Mouse (Mus musculus) C2C12 (cell line): ENCODE results near the gene Psmb9. TPM values are rescaled to one million over a fixed set of nuclear protein-coding genes. Genes with fewer than 3 reads are reported as not detected.
"Not testable (repeated sequence)": the region's sequence is repeated elsewhere in the genome, so short reads cannot be mapped to it uniquely, and the experiment has no call there.

Source experiments
- H3K27me3 ChIP-seq: one replicate; pipeline ENCODE4 v1.6.1; 2011; ENCODE audit not compliant: control insufficient read depth, insufficient read depth, insufficient read length
- H3K36me3 ChIP-seq: one replicate; pipeline ENCODE4 v1.6.1; 2011; ENCODE audit not compliant: control insufficient read depth, insufficient read depth
- H3K4me3 ChIP-seq: one replicate; pipeline ENCODE4 v1.5.1; 2011; ENCODE audit warnings: mild to moderate bottlenecking, control low read depth; ENCODE audit not compliant: poor library complexity, insufficient read depth, severe bottlenecking
- H3K79me2 ChIP-seq: one replicate; pipeline ENCODE4 v1.6.1; 2011; ENCODE audit not compliant: control insufficient read depth, insufficient read depth
- H3K79me3 ChIP-seq: one replicate; pipeline ENCODE4 v1.6.1; 2011; ENCODE audit warnings: low read depth, control low read depth
- H3ac ChIP-seq: one replicate; pipeline ENCODE3; 2011; ENCODE audit warnings: low read depth; ENCODE audit not compliant: control insufficient read depth, insufficient read length
- CEBPB ChIP-seq: IDR thresholded peaks from one replicate; pipeline ENCODE4 v1.6.1; 2011; ENCODE audit warnings: low read depth, mild to moderate bottlenecking, control low read depth, moderate library complexity
- CTCF ChIP-seq: IDR thresholded peaks from one replicate; pipeline ENCODE4 v1.5.1; 2011; ENCODE audit not compliant: control insufficient read depth, insufficient read depth, insufficient read length
- FOSL1 ChIP-seq: IDR thresholded peaks from one replicate; pipeline ENCODE4 v1.8.0; 2011; ENCODE audit warnings: mild to moderate bottlenecking, low read length; ENCODE audit not compliant: poor library complexity, insufficient read depth, severe bottlenecking
- MAX ChIP-seq: IDR thresholded peaks from one replicate; pipeline ENCODE4 v1.6.1; 2011; ENCODE audit warnings: mild to moderate bottlenecking, control low read depth
- MYOD1 ChIP-seq: IDR thresholded peaks from one replicate; pipeline ENCODE4 v1.6.1; 2011; ENCODE audit warnings: low read depth; ENCODE audit not compliant: control insufficient read depth, insufficient read length
- MYOG ChIP-seq: IDR thresholded peaks from one replicate; pipeline ENCODE4 v1.6.1; 2011; ENCODE audit not compliant: control insufficient read depth, insufficient read length; ENCODE audit errors: extremely low read depth
- USF1 ChIP-seq: IDR thresholded peaks from one replicate; pipeline ENCODE4 v1.6.1; 2011; ENCODE audit warnings: low read depth, mild to moderate bottlenecking, control low read depth, moderate library complexity
- polyA plus RNA-seq: library from polyadenylated mRNA; unstranded; fragments of >200 nt; fragmentation: generic; extraction: Trizol; gene quantifications from one replicate; pipeline ENCODE4 v1.2.1, GENCODE M21; 2012; ENCODE audit warnings: missing spikeins

The Psmb9 gene
- polyA plus RNA-seq, 1 experiment: 0.07 TPM

- H3K79me3 ChIP-seq: no peaks in the 10 kb centered on the region
- no peaks in the 10 kb centered on the region for H3K27me3 ChIP-seq
- no peak overlapping the region for H3K4me3 ChIP-seq
- H3ac ChIP-seq: no peak overlapping the region
- H3K79me2 ChIP-seq: no peaks in the 10 kb centered on the region
- no peaks in the 10 kb centered on the region for H3K36me3 ChIP-seq
- no peak for TF ChIP-seq USF1
- no peak for TF ChIP-seq MYOG
- TF ChIP-seq MAX: no peak
- no peak for TF ChIP-seq CEBPB
- no peak for TF ChIP-seq CTCF
- no peak for TF ChIP-seq MYOD1
- no peak for TF ChIP-seq FOSL1
These were observed 37.3 kb upstream of the Psmb9 start for GRCm38 (mm10) chr17:34224816-34225215.

DNA sequence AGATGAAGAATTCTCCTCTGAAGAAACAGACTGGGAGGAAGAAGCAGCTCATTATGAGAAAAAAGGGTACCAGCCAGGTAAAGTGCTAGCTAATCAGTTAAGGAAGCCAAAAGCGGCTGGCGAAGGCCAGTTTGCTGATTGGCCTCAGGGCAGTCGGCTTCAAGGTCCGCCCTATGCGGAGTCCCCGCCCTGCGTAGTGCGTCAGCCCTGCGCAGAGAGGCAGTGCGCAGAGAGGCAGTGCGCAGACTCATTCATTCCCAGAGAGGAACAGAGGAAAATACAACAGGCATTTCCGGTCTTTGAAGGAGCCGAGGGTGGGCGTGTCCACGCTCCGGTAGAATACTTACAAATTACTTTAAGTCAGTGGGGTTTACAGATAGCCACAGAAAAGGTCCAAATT lies 32.8 kb upstream of the Psmb9 start:
- H3K36me3 ChIP-seq, H3K4me3 ChIP-seq, H3ac ChIP-seq, H3K79me2 ChIP-seq, H3K79me3 ChIP-seq: not testable (repeated sequence)
- peaks cover 25% of the 10 kb centered on the region for H3K27me3 ChIP-seq

DNA sequence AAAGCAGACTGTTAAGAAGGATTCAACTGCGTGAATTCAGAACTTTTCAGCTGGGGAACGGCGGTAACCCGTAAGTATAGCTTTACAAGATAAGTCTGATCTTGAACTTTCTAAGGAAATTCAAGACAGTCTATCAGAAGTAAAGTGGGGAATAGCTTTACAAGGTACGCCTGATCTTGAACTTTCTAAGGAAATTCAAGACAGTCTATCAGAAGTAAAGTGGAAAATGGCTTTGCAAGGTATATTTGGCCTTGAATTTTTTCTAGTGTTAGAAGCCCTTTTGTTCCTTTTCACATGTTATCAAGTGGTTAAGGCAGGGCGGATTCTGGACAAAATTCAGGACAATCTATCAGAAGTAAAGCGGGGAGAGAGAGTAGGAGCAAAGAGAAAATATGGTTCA lies 32.2 kb upstream of the Psmb9 start:
- not testable (repeated sequence) for H3K79me2 ChIP-seq, H3K36me3 ChIP-seq, H3K4me3 ChIP-seq, H3ac ChIP-seq, H3K79me3 ChIP-seq
- H3K27me3 ChIP-seq: peaks cover 29% of the 10 kb centered on the region

DNA sequence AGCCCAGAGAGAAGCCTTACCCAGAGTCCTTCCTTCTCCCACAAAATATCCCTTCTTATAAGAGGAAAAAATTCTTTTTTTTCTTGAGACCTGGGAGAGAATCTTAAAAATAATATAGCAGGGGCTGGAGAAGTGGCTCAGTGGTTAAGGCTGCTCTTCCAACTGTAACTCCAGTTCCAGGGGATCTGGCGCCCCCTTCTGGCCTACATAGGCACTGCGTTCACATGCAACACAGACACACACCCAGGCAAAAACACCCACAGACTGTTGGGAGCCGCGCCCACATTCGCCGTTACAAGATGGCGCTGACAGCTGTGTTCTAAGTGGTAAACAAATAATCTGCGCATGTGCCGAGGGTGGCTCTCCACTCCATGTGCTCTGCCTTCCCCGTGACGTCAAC lies 31.5 kb upstream of the Psmb9 start:
- not testable (repeated sequence) for H3K36me3 ChIP-seq, H3K4me3 ChIP-seq, H3K79me2 ChIP-seq, H3ac ChIP-seq, H3K79me3 ChIP-seq
- H3K27me3 ChIP-seq: peaks cover 35% of the 10 kb centered on the region

DNA sequence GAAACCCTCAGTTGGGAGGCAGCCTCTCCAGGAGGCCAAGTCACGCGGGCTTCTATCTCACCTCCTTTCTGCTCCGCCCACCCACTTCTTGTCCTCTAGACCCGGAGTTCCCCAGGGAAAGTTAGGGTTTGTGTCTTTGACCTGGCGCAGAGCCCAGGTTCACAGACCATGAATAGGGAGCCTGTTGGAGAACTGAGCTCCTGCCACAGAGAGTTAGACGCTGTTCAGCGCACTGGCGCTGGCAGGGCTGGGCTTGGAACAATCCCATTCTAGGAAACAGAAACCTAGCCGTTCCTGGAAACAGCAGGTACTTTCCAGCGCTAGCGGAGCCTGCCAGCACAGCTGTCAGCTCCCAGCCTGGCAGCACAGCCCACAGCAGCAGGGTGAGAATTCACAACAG lies 31.1 kb upstream of the Psmb9 start:
- Histone ChIP-seq H3K4me3 (no peak overlapping the region), H3K79me3 (no peaks in the 10 kb centered on the region), H3K36me3 (no peaks in the 10 kb centered on the region), H3ac (no peak overlapping the region), H3K79me2 (no peaks in the 10 kb centered on the region), H3K27me3 (peaks cover 40% of the 10 kb centered on the region)
- TF ChIP-seq MAX: no peak
- TF ChIP-seq MYOG: no peak
- no peak for TF ChIP-seq FOSL1
- TF ChIP-seq CTCF: no peak
- no peak for TF ChIP-seq CEBPB
- no peak for TF ChIP-seq MYOD1
- TF ChIP-seq USF1: no peak

- Histone ChIP-seq H3K79me2 (no peaks in the 10 kb centered on the region), H3K36me3 (no peaks in the 10 kb centered on the region), H3ac (no peak overlapping the region), H3K27me3 (peaks cover 43% of the 10 kb centered on the region), H3K79me3 (no peaks in the 10 kb centered on the region), H3K4me3 (no peak overlapping the region)
- TF ChIP-seq USF1 (no peak), MAX (no peak), FOSL1 (no peak), MYOD1 (no peak), MYOG (no peak), CTCF (no peak), CEBPB (no peak)
These were observed 30.4 kb upstream of the Psmb9 start for GRCm38 (mm10) chr17:34217986-34218385.

DNA sequence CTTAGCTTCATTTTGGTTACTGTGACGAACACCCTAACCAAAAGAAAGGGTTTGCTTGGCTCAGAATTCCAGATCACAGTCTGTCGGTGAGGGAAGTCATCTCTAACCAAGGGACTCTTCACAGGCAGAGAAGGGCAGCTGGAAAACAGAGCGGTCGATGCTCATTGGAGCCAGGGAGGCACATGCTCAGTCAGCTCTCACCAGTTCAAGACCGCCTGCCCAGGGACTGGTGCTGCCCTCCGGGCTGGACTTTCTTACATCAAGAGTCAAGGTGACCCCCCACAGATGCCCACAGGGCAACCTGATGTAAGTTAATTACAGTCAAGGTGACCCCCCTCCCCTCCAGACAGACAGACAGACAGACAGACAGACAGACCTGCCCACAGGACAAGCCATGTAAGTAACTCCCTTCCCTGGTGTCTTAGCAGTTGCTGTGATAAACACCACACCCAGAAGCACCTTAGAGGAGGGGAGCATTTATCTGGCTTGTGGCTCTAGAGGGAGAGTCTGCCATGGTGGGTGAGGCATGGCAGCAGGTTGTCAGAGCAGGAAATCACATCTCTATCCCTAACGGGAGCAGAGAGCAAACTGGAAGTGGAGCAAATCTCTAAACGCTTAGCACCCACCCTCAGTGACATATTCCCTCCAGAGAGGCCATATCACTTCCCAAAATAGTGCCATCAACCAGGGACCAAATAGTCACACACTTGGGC lies 29.8 kb upstream of the Psmb9 start:
- Histone ChIP-seq H3K36me3 (no peaks in the 10 kb centered on the region), H3ac (no peak overlapping the region), H3K79me3 (no peaks in the 10 kb centered on the region), H3K27me3 (peaks cover 43% of the 10 kb centered on the region), H3K79me2 (no peaks in the 10 kb centered on the region), H3K4me3 (no peak overlapping the region)
- TF ChIP-seq USF1: no peak
- TF ChIP-seq FOSL1: no peak
- TF ChIP-seq CTCF: no peak
- no peak for TF ChIP-seq MAX
- TF ChIP-seq MYOG: no peak
- TF ChIP-seq CEBPB: no peak
